ENCODE assay signal across 27 mouse cellular contexts in genomic region chr11:33179802-33180201, GRCm38 (mm10). TPM values are rescaled to one million over a fixed set of nuclear protein-coding genes. Genes with fewer than 3 reads are reported as not detected.
DNase-seq lines count a peak whose midpoint lies in the region; ATAC-seq lines count a peak whose summit lies in the region.
"Had no signal": no experiment of that assay in that cellular context is flagged by ENCODE, and none has a peak within 500 bp of the region (broad histone marks: within the 10 kb centered on the region; RNA-seq: fewer than 3 reads in every experiment).

No protein-coding gene starts in this region.

- ATAC-seq in midbrain, embryonic 11.5 days (ENCODE audit: low FRiP score), result no peak
- ATAC-seq: activated CD4-positive, CD25-positive, alpha-beta regulatory T cell, adult 4 months; CD4-positive, CD25-positive, alpha-beta regulatory T cell, adult 4 months; Patski had no signal

- no peak overlapping the region for H3K9ac ChIP-seq in midbrain, embryonic 11.5 days (ENCODE audit: low read length)

- no peak overlapping the region for H3K4me2 ChIP-seq in midbrain, embryonic 11.5 days

- H3K27me3 ChIP-seq in midbrain, embryonic 11.5 days (ENCODE audit: control insufficient read depth, insufficient read depth, low read length), result no peaks in the 10 kb centered on the region; the same call in 1 of the 2 replicates
- H3K27me3 ChIP-seq in midbrain, embryonic 10.5 days (ENCODE audit: low read depth, poor library complexity, severe bottlenecking), result peaks cover 53% of the 10 kb centered on the region
- H3K27me3 ChIP-seq: CH12.LX had no signal

- WGBS in midbrain, embryonic 11.5 days, result 23% methylated on average over 1 of the region's 1 CpGs
- WGBS in midbrain, embryonic 10.5 days, result 17% methylated on average over 1 of the region's 1 CpGs

- no peaks in the 10 kb centered on the region for H3K36me3 ChIP-seq in midbrain, embryonic 11.5 days (ENCODE audit: control insufficient read depth, insufficient read depth, low read length)
- H3K36me3 ChIP-seq in midbrain, embryonic 10.5 days, result no peaks in the 10 kb centered on the region
- H3K36me3 ChIP-seq: G1E had no signal

- H3K4me1 ChIP-seq in midbrain, embryonic 11.5 days (ENCODE audit: control insufficient read depth, insufficient read depth, low read length), result peaks cover 15% of the 10 kb centered on the region
- peaks cover 22% of the 10 kb centered on the region for H3K4me1 ChIP-seq in midbrain, embryonic 10.5 days

- H3K27ac ChIP-seq in midbrain, embryonic 11.5 days (ENCODE audit: low read depth, low read length), result no peak overlapping the region
- no peak overlapping the region for H3K27ac ChIP-seq in midbrain, embryonic 10.5 days (replicated peaks)

- H3K9me3 ChIP-seq in midbrain, embryonic 11.5 days (ENCODE audit: control insufficient read depth, low read length), result no peaks in the 10 kb centered on the region
- H3K9me3 ChIP-seq in midbrain, embryonic 10.5 days (replicated peaks), result no peaks in the 10 kb centered on the region
- H3K9me3 ChIP-seq: G1E had no signal

- DNase-seq in midbrain, embryonic 11.5 days (ENCODE audit: low spot score, missing footprints), result peak; percentile 80
- DNase-seq in midbrain, embryonic 10.5 days (ENCODE audit: low spot score), result no peak
- DNase-seq in ES-CJ7 (ENCODE audit: low read depth, low spot score) (peak; percentile 68), R1 (ENCODE audit: low read depth, low spot score) (peak; percentile 69), ZHBTc4 (ENCODE audit: low read depth, low spot score) (peak; percentile 63)
- no peak for DNase-seq in adrenal gland, postnatal 10 days
- no peak for DNase-seq in spleen, adult 12 weeks (ENCODE audit: low spot score)
- DNase-seq in spleen, adult 18-20 months, result no peak
- DNase-seq: adrenal gland, adult 2 months; adrenal gland, adult 8-10 months; adrenal gland, postnatal 14 days; adrenal gland, postnatal 25 days; adrenal gland, postnatal 36 days; B cell, adult 2 months; cerebellum, adult 11 months; cerebellum, adult 11-12 months; cerebellum, adult 18-20 months; cerebellum, adult 2 months; cerebellum, adult 8-10 months; cerebellum, adult 9-10 months had no signal

- no peak overlapping the region for H3K4me3 ChIP-seq in midbrain, embryonic 11.5 days (ENCODE audit: low read depth, low read length)
- no peak overlapping the region for H3K4me3 ChIP-seq in midbrain, embryonic 10.5 days

RNA-seq across cellular contexts. Expression of gene Npm1, which starts 16.8 kb away (rescaled TPM):
- polyA plus RNA-seq in midbrain, embryonic 11.5 days (2014; fragmentation: Nextera tagmentation; extraction: Ambion mirVana), result 1,003 and 1,036 TPM in 2 replicates
- 1,028 and 1,324 TPM in 2 replicates for polyA plus RNA-seq in midbrain, embryonic 10.5 days (2016; fragmentation: Nextera tagmentation; extraction: Ambion mirVana)
- total RNA-seq in adrenal gland, postnatal 10 days (2021), result 100 to 1,000 TPM; 311 to 336 TPM

RNA-seq across cellular contexts. Expression of gene Tlx3, which starts 23.6 kb away (rescaled TPM):
- 1.9 and 2.9 TPM in 2 replicates for polyA plus RNA-seq in midbrain, embryonic 11.5 days (2014; fragmentation: Nextera tagmentation; extraction: Ambion mirVana)
- polyA plus RNA-seq in midbrain, embryonic 10.5 days (2016; fragmentation: Nextera tagmentation; extraction: Ambion mirVana), result 2.0 and 3.3 TPM in 2 replicates
- under 1 TPM in 1 of 2 experiments, not detected in 1; 0.24 TPM for total RNA-seq in adrenal gland, postnatal 10 days (2021)
- total RNA-seq: adrenal gland, postnatal 14 days; CH12.LX; G1E; MEL had no signal
- polyA plus RNA-seq: activated CD4-positive, CD25-positive, alpha-beta regulatory T cell, adult 4 months; C2C12; CD4-positive, CD25-positive, alpha-beta regulatory T cell, adult 4 months had no signal

RNA-seq across cellular contexts. Expression of gene Fgf18, which starts 32.6 kb away (rescaled TPM):
- polyA plus RNA-seq in midbrain, embryonic 11.5 days (2014; fragmentation: Nextera tagmentation; extraction: Ambion mirVana), result 3.9 and 5.2 TPM in 2 replicates
- polyA plus RNA-seq in midbrain, embryonic 10.5 days (2016; fragmentation: Nextera tagmentation; extraction: Ambion mirVana), result 6.5 and 8.8 TPM in 2 replicates
- 1 to 10 TPM; 3.0 to 3.6 TPM for total RNA-seq in adrenal gland, postnatal 10 days (2021)
- total RNA-seq: CH12.LX, G1E had no signal
- polyA plus RNA-seq: activated CD4-positive, CD25-positive, alpha-beta regulatory T cell, adult 4 months; CD4-positive, CD25-positive, alpha-beta regulatory T cell, adult 4 months; G1E had no signal

Comparison
In these comparisons a context has a peak if more than half of its experiments do, and no peak if none do; other contexts are left out.
1. DNase-seq: peak in midbrain, embryonic 11.5 days (single experiment), ES-CJ7 (single experiment), R1 (single experiment) and ZHBTc4 (single experiment); none in midbrain, embryonic 10.5 days (single experiment), adrenal gland, postnatal 10 days (single experiment), spleen, adult 12 weeks (single experiment) and spleen, adult 18-20 months (0 of 2).